Mouse (Mus musculus) forebrain, postnatal 0 days (tissue): Measurements from ENCODE around the gene Nell1. TPM values are rescaled to one million over a fixed set of nuclear protein-coding genes. Genes with fewer than 3 reads are reported as not detected.

Source experiments
- ATAC-seq: fragments of 200-750 bp; cut with Nextera tagmentation; 2 replicates; pipeline ENCODE4 v1.8.0; 2017; ENCODE audit warnings: mild to moderate bottlenecking, moderate library complexity
- DNase-seq: peaks from one replicate; pipeline ENCODE4 v3.0.0-alpha.2; 2015
- H3K27ac ChIP-seq: fragments of 300-500 bp; sonication (generic); 2 replicates; pipeline ENCODE4 v1.5.1; 2014; ENCODE audit warnings: low read depth, mild to moderate bottlenecking, antibody characterized with exemption, low read length, moderate library complexity, mixed read lengths
- H3K27me3 ChIP-seq: fragments of 300-500 bp; sonication (generic); 2 replicates; pipeline ENCODE4 v1.6.1; 2014; ENCODE audit warnings: mild to moderate bottlenecking, low read length, mixed read lengths; ENCODE audit not compliant: insufficient read depth
- H3K36me3 ChIP-seq: fragments of 300-500 bp; sonication (generic); 2 replicates; pipeline ENCODE4 v1.6.1; 2014; ENCODE audit warnings: mild to moderate bottlenecking, moderate library complexity; ENCODE audit not compliant: insufficient read depth
- H3K4me1 ChIP-seq: fragments of 300-500 bp; sonication (generic); 2 replicates; pipeline ENCODE4 v1.6.1; 2014; ENCODE audit warnings: antibody characterized with exemption; ENCODE audit not compliant: insufficient read depth
- H3K4me2 ChIP-seq: fragments of 300-500 bp; sonication (generic); 2 replicates; pipeline ENCODE4 v1.6.1; 2014; ENCODE audit warnings: low read depth, mild to moderate bottlenecking, moderate library complexity
- H3K4me3 ChIP-seq: fragments of 300-500 bp; sonication (generic); 2 replicates; pipeline ENCODE4 v1.5.1; 2014; ENCODE audit warnings: low read depth, low read length, mixed read lengths
- H3K9ac ChIP-seq: fragments of 300-500 bp; sonication (generic); 2 replicates; pipeline ENCODE4 v1.6.1; 2014; ENCODE audit warnings: mild to moderate bottlenecking
- H3K9me3 ChIP-seq: fragments of 300-500 bp; sonication (generic); 2 replicates; pipeline ENCODE4 v1.6.1; 2016; ENCODE audit warnings: low read length
- CTCF ChIP-seq: sonication (generic); IDR thresholded peaks from 2 replicates; pipeline ENCODE4 v1.5.1; 2016; ENCODE audit warnings: antibody characterized with exemption, control low read depth, low read depth
- whole genome bisulfite sequencing: fragments of 180-500 bp; shearing (Covaris S2); extraction: QIAGEN DNeasy Blood & Tissue Kit; methylation state at CpG from one replicate; pipeline ENCODE4 v1.1.7; 2014; 5-methylcytosine and 5-hydroxymethylcytosine counted together
- polyA plus RNA-seq: library from polyadenylated mRNA; unstranded; fragments of >200 nt; fragmentation: Nextera tagmentation; extraction: Ambion mirVana; gene quantifications from 2 replicates; pipeline ENCODE4 v1.2.1, GENCODE M21; 2015
- total RNA-seq: library from RNA; depleted of rRNA; stranded (reverse); fragments of >200 nt; gene quantifications from 2 replicates; pipeline ENCODE4 v1.2.3, GENCODE M21; 2014

The Nell1 gene
- total and polyA plus RNA-seq, 2 experiments from 2014 or later: 32.6 to 56.3 TPM

DNA sequence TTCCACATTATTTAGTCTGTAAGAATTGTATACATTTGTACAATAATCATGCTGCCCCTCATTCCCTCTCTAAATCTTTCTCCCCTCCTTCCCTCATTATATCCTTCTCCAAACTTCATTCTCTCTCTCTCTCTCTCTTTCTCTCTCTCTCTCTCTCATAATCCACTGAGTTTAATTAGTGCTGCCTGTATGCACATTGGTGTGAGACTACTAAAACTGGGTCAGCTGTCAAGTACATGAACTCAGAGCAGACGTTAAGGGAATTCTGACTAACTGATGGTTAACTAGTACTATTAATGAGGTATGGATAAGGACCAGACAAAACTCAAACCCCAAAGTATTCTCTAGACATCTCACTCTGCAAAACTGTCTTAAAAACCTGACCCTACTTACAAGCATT is 702.8 kb downstream of the Nell1 start:
- no peak for ATAC-seq
- H3K4me3 ChIP-seq: no peak overlapping the region
- no peak for DNase-seq
- H3K9me3 ChIP-seq: no peaks in the 10 kb centered on the region
- H3K36me3 ChIP-seq: no peaks in the 10 kb centered on the region
- 56% methylated on average over 1 of the region's 1 CpGs for WGBS
- H3K27me3 ChIP-seq: no peaks in the 10 kb centered on the region
- H3K9ac ChIP-seq: no peak overlapping the region
- H3K4me1 ChIP-seq: no peaks in the 10 kb centered on the region
- H3K4me2 ChIP-seq: no peak overlapping the region
- H3K27ac ChIP-seq: no peak overlapping the region
- TF ChIP-seq CTCF: no peak

DNA sequence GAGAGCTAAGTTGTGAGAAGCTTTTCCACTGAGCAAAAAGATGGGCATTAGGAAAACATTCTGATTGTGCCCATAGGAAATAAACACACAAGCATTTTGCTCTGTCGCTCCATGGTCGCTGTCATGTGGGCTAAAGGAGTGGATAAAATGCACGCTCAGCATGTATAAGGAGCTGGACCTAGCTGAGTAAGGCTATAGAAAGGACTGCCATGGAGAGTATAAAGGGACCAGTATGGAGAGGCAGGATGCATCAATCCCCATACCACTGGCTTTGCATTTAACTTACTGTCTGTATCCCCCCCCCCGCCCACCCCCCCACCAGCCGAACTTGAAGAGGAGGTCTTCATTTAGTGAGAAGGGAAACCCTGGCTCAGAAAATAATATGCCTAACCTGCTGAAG is 711.7 kb downstream of the Nell1 start:
- Histone ChIP-seq H3K4me3 (no peak overlapping the region), H3K4me2 (no peak overlapping the region), H3K27ac (no peak overlapping the region), H3K9ac (no peak overlapping the region), H3K36me3 (no peaks in the 10 kb centered on the region), H3K27me3 (no peaks in the 10 kb centered on the region), H3K9me3 (no peaks in the 10 kb centered on the region), H3K4me1 (no peaks in the 10 kb centered on the region)
- TF ChIP-seq CTCF: no peak
- no peak for ATAC-seq
- no peak for DNase-seq
- 73% methylated on average over 5 of the region's 5 CpGs for WGBS

DNA sequence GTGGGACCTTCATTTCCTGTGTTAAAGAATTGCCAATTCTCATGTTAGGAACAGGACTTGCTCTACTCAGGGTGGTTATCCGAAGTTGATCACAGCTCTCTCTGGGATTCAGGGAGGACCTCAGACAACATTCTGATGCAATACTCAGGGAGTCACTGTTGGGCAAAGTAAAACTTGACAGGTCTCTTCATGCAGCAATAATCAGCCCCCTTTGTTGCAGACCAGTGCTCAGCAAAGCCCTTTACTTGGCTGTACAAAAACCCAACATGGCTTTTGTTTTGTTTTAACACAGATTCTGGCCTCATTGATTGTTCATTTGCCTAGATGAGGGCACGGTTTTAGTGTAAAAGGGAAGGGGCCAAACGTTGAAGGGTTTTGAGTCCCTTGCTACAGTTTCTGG is 750.5 kb downstream of the Nell1 start:
- H3K27me3 ChIP-seq: no peaks in the 10 kb centered on the region
- TF ChIP-seq CTCF: no peak
- no peak overlapping the region for H3K27ac ChIP-seq
- H3K4me3 ChIP-seq: no peak overlapping the region
- H3K9me3 ChIP-seq: no peaks in the 10 kb centered on the region
- no peaks in the 10 kb centered on the region for H3K36me3 ChIP-seq
- H3K4me1 ChIP-seq: no peaks in the 10 kb centered on the region
- H3K9ac ChIP-seq: no peak overlapping the region
- no peak for DNase-seq
- 14% methylated on average over 3 of the region's 3 CpGs for WGBS
- ATAC-seq: no peak
- no peak overlapping the region for H3K4me2 ChIP-seq

DNA sequence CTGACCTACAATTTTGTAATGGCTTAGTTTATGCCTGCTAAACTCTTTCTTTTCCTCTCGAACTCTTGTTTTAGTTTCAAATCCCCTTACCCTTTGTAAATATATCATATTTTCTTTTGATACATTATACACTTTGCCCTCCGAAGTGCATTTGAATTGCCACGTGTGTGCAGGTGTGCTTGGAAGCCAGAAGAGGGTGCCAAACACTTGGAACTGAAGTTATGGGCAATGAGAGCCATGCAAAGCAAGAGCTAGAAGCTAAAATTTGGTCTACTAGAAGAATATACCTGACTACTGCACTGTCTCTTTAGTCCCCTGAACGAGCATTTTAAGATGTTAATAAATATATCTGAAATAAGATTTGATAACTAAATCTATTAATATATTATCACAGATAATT is 756.3 kb downstream of the Nell1 start:
- no peak overlapping the region for H3K27ac ChIP-seq

DNA sequence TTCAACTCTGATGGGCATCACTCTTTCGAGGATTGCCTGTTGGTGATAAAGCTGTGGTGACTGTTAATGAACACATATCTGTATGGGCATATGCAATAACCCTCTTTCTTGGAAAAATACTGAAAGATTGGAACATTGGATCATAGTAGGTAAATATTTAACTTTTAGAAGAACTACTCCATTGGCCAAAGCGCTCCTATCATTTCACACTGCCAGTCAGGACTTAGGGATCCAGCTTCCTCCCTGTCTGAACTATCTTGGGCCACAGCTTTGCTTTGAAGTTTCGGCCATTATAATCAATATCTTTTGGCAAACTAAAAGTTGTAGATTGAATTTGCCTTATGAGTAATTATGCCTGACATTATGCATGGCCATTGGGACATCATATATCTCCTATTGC is 780.9 kb downstream of the Nell1 start:
- ATAC-seq: no peak
- H3K4me3 ChIP-seq: no peak overlapping the region
- no peak overlapping the region for H3K4me2 ChIP-seq
- H3K27me3 ChIP-seq: no peaks in the 10 kb centered on the region
- H3K9ac ChIP-seq: no peak overlapping the region
- no peak for TF ChIP-seq CTCF
- WGBS: 90% methylated on average over 3 of the region's 3 CpGs
- H3K9me3 ChIP-seq: no peaks in the 10 kb centered on the region
- no peaks in the 10 kb centered on the region for H3K36me3 ChIP-seq
- H3K27ac ChIP-seq: no peak overlapping the region
- H3K4me1 ChIP-seq: no peaks in the 10 kb centered on the region
- DNase-seq: no peak

More for the DNA sequence above, 756.3 kb downstream of the Nell1 start:
- 62% methylated on average over 4 of the region's 4 CpGs for WGBS
- DNase-seq (peak; percentile 36), ATAC-seq (no peak)
- no peaks in the 10 kb centered on the region for H3K36me3 ChIP-seq
- H3K4me1 ChIP-seq: no peaks in the 10 kb centered on the region
- H3K9me3 ChIP-seq: no peaks in the 10 kb centered on the region
- H3K4me2 ChIP-seq: no peak overlapping the region
- H3K9ac ChIP-seq: no peak overlapping the region
- H3K27me3 ChIP-seq: no peaks in the 10 kb centered on the region
- H3K4me3 ChIP-seq: no peak overlapping the region
- TF ChIP-seq CTCF: peak; percentile 51

DNA sequence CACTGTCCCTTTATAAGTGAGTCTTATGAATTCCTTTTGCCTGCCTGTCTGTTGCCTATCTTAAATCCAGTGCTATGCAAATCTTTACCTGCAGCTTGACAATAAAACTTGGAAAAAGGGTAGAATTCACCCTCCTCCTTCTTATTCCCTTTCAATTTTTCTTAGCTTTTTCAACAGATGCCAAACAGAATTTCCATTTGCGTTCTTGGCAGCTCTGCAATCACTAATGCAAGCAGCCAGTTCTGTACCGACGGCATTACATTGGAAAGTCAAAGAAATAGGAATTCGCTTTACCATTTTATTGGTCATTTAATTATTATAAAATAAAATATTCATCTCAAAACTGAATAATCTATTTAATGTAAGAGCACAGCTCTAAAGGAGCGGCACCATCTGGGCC is 781.7 kb downstream of the Nell1 start:
- no peak overlapping the region for H3K4me2 ChIP-seq
- no peaks in the 10 kb centered on the region for H3K4me1 ChIP-seq
- H3K27ac ChIP-seq: 0 out of 2 replicates have a peak overlapping the region, but pooled peaks have one; percentile 2
- H3K4me3 ChIP-seq: no peak overlapping the region
- WGBS: 48% methylated on average over 5 of the region's 5 CpGs
- no peaks in the 10 kb centered on the region for H3K36me3 ChIP-seq
- no peaks in the 10 kb centered on the region for H3K27me3 ChIP-seq
- DNase-seq: peak; percentile 59
- H3K9ac ChIP-seq: no peak overlapping the region
- ATAC-seq: peak; percentile 23; the same call in 1 of the 2 replicates
- no peaks in the 10 kb centered on the region for H3K9me3 ChIP-seq
- TF ChIP-seq CTCF: no peak

DNA sequence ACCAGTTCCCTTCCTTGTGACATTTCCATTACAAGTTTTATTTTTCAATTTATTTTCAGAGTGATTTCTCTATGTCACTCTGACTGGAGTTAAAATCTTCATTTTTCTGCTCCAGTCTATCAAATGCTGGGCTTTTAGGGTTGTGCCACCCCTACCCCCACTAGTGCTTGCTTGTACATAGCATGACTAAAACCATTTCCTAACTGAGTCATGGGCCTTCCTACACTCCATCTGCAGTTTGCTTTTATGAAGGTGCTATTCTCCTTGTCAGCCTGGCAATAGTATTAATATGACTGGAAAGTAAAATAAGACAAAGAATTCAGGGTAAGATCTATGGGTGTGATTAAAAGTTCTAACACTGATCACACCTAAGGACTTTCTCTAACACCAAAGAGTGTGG is 798.9 kb downstream of the Nell1 start:
- no peak overlapping the region for H3K4me3 ChIP-seq
- no peak overlapping the region for H3K4me2 ChIP-seq
- no peak overlapping the region for H3K27ac ChIP-seq
- no peaks in the 10 kb centered on the region for H3K4me1 ChIP-seq
- DNase-seq: no peak
- ATAC-seq: no peak
- no peak for TF ChIP-seq CTCF
- no peaks in the 10 kb centered on the region for H3K9me3 ChIP-seq
- H3K9ac ChIP-seq: no peak overlapping the region
- H3K36me3 ChIP-seq: no peaks in the 10 kb centered on the region
- no peaks in the 10 kb centered on the region for H3K27me3 ChIP-seq

DNA sequence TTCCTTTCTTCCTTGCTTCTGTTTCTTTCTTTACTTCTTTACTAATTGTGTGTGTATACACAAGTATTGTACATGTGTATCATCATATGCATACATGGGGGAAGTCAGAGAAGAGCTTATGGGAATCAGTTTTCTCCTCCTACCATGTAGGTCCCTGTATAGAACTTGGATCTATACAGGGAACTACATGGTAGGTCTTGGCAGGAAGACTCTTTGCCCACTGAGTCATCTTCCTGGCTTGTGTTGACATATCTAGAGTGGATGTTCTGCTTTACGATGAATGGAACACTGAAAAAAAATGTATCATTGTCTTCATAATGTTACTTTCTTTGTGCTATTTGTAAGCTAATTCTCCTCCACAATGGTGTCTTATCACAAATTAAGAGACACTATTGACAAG is 806.4 kb downstream of the Nell1 start:
- Histone ChIP-seq H3K9ac (no peak overlapping the region), H3K4me1 (no peaks in the 10 kb centered on the region), H3K36me3 (no peaks in the 10 kb centered on the region), H3K27ac (no peak overlapping the region), H3K4me3 (no peak overlapping the region), H3K27me3 (no peaks in the 10 kb centered on the region), H3K9me3 (no peaks in the 10 kb centered on the region), H3K4me2 (no peak overlapping the region)
- DNase-seq: no peak
- no peak for TF ChIP-seq CTCF
- WGBS: 89% methylated on average over 1 of the region's 1 CpGs
- no peak for ATAC-seq
